Mouse (Mus musculus): ENCODE data around the gene Gapdh. TPM values are rescaled to one million over a fixed set of nuclear protein-coding genes. Genes with fewer than 3 reads are reported as not detected.

Gene Gapdh
- polyA plus RNA-seq, 1 experiment from 2014 or later: 2,787 TPM

DNA sequence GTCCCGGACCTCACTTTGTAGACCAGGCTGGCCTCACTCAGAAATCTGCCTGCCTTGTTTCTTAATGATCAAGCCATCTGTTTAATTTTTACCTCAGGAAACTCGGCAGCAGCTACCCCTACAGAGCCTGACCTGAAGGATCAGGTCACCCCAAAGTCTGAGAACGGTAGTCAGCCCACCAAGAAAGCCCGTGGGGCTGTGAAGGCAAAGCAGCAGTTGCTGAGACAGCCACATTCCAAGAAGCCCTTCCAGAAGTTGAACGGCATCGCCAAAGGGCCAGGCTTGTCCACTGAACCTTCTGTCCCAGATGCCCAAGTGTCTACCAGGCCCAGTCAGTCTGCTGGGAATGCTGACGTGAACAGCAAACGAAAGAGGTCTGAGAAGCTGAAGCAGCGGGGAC is 22.4 kb downstream of the Gapdh start:
- Histone ChIP-seq H3K4me3 (ENCODE audit: low read depth, low read length) (no peak overlapping the region), H3K27ac (replicated peaks; ENCODE audit: low read depth, low read length) (no peak overlapping the region), H3K4me1 (ENCODE audit: control insufficient read depth, insufficient read depth, low read length) (peaks cover 22% of the 10 kb centered on the region; the same call in 1 of the 2 replicates), H3K27me3 (ENCODE audit: control insufficient read depth, insufficient read depth, low read length) (no peaks in the 10 kb centered on the region), H3K4me2 (ENCODE audit: low read depth, severe bottlenecking) (no peak overlapping the region), H3K9me3 (ENCODE audit: control insufficient read depth, low read length) (no peaks in the 10 kb centered on the region), H3K9ac (ENCODE audit: low read length) (no peak overlapping the region), H3K36me3 (ENCODE audit: control insufficient read depth, insufficient read depth, low read length) (peaks cover 31% of the 10 kb centered on the region)
- no peak for DNase-seq (ENCODE audit: low spot score)
- ATAC-seq (ENCODE audit: insufficient number of reproducible peaks, low FRiP score, low TSS enrichment, low read depth): no peak
- WGBS: 81% methylated on average over 9 of the region's 9 CpGs

DNA sequence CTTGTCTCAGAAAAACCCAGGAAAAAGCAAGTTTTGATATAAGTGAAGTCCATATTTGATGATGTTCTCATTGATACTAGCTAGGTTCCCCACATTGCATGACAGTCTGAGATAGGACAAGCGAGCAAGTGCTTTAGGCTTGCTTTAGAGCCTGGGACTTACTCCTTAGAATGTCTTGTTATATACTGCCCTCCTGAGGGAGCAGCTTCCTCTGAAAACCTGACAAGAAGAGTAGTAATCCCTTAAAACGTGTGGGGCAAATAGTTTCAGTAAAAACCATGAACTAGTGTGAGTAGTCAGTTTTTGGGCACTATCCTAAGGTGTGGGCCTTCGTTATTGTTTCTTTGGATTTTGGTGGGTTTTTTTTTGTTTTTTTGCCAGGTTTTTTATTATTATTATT is 23.1 kb downstream of the Gapdh start:
- Histone ChIP-seq H3K27me3 (ENCODE audit: control insufficient read depth, insufficient read depth, low read length) (no peaks in the 10 kb centered on the region), H3K9me3 (ENCODE audit: control insufficient read depth, low read length) (no peaks in the 10 kb centered on the region), H3K9ac (ENCODE audit: low read length) (no peak overlapping the region), H3K36me3 (ENCODE audit: control insufficient read depth, insufficient read depth, low read length) (peaks cover 34% of the 10 kb centered on the region), H3K4me3 (ENCODE audit: low read depth, low read length) (no peak overlapping the region), H3K27ac (replicated peaks; ENCODE audit: low read depth, low read length) (no peak overlapping the region), H3K4me2 (ENCODE audit: low read depth, severe bottlenecking) (no peak overlapping the region), H3K4me1 (ENCODE audit: control insufficient read depth, insufficient read depth, low read length) (peaks cover 16% of the 10 kb centered on the region; the same call in 1 of the 2 replicates)
- WGBS: 78% methylated on average over 3 of the region's 3 CpGs
- DNase-seq (ENCODE audit: low spot score) (no peak), ATAC-seq (ENCODE audit: insufficient number of reproducible peaks, low FRiP score, low TSS enrichment, low read depth) (no peak)

DNA sequence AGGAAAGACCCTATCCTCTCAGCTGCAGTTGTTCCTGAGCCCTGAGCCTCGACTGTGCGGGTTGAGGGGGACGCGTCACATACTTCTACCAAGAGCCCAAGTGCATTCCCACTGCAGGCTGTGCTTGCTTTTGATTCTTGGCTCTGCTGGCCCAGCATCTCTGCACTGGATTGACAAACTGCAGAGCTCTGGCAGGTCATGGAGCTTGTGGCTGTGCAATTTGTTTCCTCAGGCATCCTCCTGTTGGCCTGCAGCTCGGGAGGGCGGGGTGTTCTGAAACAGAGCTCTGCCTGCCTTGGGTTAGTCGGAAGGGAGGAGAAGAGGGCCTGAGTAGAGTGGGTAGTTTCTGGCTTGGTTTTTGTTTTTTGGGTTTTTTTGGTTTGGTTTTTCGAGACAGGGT is 23.8 kb downstream of the Gapdh start:
- Histone ChIP-seq H3K9me3 (ENCODE audit: control insufficient read depth, low read length) (no peaks in the 10 kb centered on the region), H3K4me1 (ENCODE audit: control insufficient read depth, insufficient read depth, low read length) (peaks cover 16% of the 10 kb centered on the region; the same call in 1 of the 2 replicates), H3K4me2 (ENCODE audit: low read depth, severe bottlenecking) (no peak overlapping the region), H3K9ac (ENCODE audit: low read length) (no peak overlapping the region), H3K27me3 (ENCODE audit: control insufficient read depth, insufficient read depth, low read length) (no peaks in the 10 kb centered on the region), H3K27ac (replicated peaks; ENCODE audit: low read depth, low read length) (no peak overlapping the region), H3K4me3 (ENCODE audit: low read depth, low read length) (no peak overlapping the region), H3K36me3 (ENCODE audit: control insufficient read depth, insufficient read depth, low read length) (peaks cover 37% of the 10 kb centered on the region)
- DNase-seq (ENCODE audit: low spot score) (no peak), ATAC-seq (ENCODE audit: insufficient number of reproducible peaks, low FRiP score, low TSS enrichment, low read depth) (no peak)
- 94% methylated on average over 8 of the region's 8 CpGs for WGBS

DNA sequence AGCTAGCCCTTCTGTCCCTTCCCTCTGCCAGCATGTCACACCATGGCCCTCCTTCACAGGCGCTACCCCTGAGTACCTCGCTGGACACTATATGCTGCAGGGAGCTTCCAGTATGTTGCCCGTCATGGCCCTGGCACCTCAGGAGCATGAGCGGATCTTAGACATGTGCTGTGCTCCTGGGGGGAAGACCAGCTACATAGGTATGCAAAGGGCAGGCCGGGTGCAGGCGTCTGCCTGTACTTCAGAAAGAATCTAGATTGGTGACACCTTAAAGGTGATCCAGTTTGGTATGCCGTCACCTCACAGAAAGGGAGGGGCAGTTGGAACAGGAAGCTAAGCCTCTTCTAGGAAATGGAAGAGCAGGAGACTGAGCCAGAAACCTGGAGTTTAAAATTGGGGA is 26.5 kb downstream of the Gapdh start:
- H3K4me3 ChIP-seq (ENCODE audit: low read depth, low read length): no peak overlapping the region
- no peaks in the 10 kb centered on the region for H3K9me3 ChIP-seq (ENCODE audit: control insufficient read depth, low read length)
- H3K9ac ChIP-seq (ENCODE audit: low read length): no peak overlapping the region
- H3K27ac ChIP-seq (replicated peaks; ENCODE audit: low read depth, low read length): no peak overlapping the region
- no peaks in the 10 kb centered on the region for H3K27me3 ChIP-seq (ENCODE audit: control insufficient read depth, insufficient read depth, low read length)
- 94% methylated on average over 7 of the region's 7 CpGs for WGBS
- H3K4me2 ChIP-seq (ENCODE audit: low read depth, severe bottlenecking): no peak overlapping the region
- DNase-seq (ENCODE audit: low spot score) (no peak), ATAC-seq (ENCODE audit: insufficient number of reproducible peaks, low FRiP score, low TSS enrichment, low read depth) (no peak)
- H3K36me3 ChIP-seq (ENCODE audit: control insufficient read depth, insufficient read depth, low read length): peaks cover 58% of the 10 kb centered on the region
- 0 out of 2 replicates have a peak, but pooled peaks cover 5% of the 10 kb centered on the region for H3K4me1 ChIP-seq (ENCODE audit: control insufficient read depth, insufficient read depth, low read length)

DNA sequence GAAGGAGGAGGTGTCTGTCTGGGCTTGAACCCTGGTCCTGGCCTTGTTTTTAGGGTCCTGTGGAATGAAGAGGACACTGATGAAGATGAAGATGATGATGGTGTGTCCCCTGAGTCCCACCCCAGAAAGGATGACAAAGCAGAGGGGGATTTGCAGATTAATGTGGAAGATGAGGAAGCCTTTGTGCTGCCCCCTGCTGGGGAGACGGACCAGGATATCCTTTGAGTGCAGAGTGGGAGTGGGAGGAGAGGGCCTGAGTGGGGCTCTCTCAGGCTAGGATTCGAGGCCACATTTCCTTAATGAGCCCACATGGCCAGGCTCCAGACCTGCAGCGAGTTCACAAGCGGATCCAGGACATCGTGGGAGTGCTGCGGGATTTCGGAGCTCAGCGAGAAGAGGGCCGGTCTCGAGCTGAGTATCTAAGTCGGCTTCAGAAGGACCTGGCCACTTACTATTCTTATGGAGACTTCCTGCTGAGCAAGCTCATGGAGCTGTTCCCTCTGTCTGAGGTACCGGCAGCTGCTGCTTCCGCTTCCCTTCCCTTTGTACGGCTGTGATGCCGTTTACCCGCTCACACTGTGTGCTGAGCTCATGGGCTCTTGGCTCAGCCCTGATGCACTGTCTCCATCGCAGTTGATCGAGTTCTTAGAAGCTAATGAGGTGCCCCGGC is 29.1 kb downstream of the Gapdh start:
- ATAC-seq (ENCODE audit: insufficient number of reproducible peaks, low FRiP score, low TSS enrichment, low read depth) (no peak), DNase-seq (ENCODE audit: low spot score) (peak; percentile 61)
- Histone ChIP-seq H3K4me3 (ENCODE audit: low read depth, low read length) (no peak overlapping the region), H3K4me2 (ENCODE audit: low read depth, severe bottlenecking) (no peak overlapping the region), H3K4me1 (ENCODE audit: control insufficient read depth, insufficient read depth, low read length) (no peaks in the 10 kb centered on the region), H3K27me3 (ENCODE audit: control insufficient read depth, insufficient read depth, low read length) (no peaks in the 10 kb centered on the region), H3K9me3 (ENCODE audit: control insufficient read depth, low read length) (no peaks in the 10 kb centered on the region), H3K36me3 (ENCODE audit: control insufficient read depth, insufficient read depth, low read length) (peaks cover 56% of the 10 kb centered on the region), H3K27ac (replicated peaks; ENCODE audit: low read depth, low read length) (no peak overlapping the region), H3K9ac (ENCODE audit: low read length) (no peak overlapping the region)
- 94% methylated on average over 19 of the region's 19 CpGs for WGBS

DNA sequence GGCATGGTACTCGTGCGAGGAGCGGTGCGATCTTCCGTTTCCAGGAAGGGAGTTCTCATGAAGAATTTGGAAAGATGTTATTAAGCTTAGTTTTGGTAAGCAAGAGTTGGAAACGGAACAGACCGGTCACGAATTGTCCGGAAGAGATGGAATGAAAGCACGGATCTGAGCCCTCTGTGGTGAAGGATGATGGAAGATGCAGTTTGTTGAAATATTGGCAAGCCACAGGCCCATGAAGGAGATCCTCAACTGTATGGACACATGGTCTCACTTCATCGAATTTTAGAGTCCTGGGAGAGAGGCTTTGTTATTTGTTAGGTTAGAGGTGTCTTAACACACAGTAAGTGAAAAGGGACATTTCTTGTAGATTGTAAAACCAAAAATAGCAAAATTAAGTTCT is 33.8 kb downstream of the Gapdh start:
- H3K9ac ChIP-seq (ENCODE audit: low read length): peak overlapping the region; percentile 79
- 8% methylated on average over 11 of the region's 11 CpGs for WGBS
- H3K4me2 ChIP-seq (ENCODE audit: low read depth, severe bottlenecking): peak overlapping the region; percentile 67
- H3K4me3 ChIP-seq (ENCODE audit: low read depth, low read length): peak overlapping the region; percentile 64
- peaks cover 43% of the 10 kb centered on the region for H3K36me3 ChIP-seq (ENCODE audit: control insufficient read depth, insufficient read depth, low read length)
- DNase-seq (ENCODE audit: low spot score): no peak
- 0 out of 2 replicates have a peak, but pooled peaks cover 3% of the 10 kb centered on the region for H3K4me1 ChIP-seq (ENCODE audit: control insufficient read depth, insufficient read depth, low read length)
- H3K27ac ChIP-seq (replicated peaks; ENCODE audit: low read depth, low read length): no peak overlapping the region
- H3K27me3 ChIP-seq (ENCODE audit: control insufficient read depth, insufficient read depth, low read length): no peaks in the 10 kb centered on the region
- ATAC-seq (ENCODE audit: insufficient number of reproducible peaks, low FRiP score, low TSS enrichment, low read depth): no peak
- H3K9me3 ChIP-seq (ENCODE audit: control insufficient read depth, low read length): no peaks in the 10 kb centered on the region

DNA sequence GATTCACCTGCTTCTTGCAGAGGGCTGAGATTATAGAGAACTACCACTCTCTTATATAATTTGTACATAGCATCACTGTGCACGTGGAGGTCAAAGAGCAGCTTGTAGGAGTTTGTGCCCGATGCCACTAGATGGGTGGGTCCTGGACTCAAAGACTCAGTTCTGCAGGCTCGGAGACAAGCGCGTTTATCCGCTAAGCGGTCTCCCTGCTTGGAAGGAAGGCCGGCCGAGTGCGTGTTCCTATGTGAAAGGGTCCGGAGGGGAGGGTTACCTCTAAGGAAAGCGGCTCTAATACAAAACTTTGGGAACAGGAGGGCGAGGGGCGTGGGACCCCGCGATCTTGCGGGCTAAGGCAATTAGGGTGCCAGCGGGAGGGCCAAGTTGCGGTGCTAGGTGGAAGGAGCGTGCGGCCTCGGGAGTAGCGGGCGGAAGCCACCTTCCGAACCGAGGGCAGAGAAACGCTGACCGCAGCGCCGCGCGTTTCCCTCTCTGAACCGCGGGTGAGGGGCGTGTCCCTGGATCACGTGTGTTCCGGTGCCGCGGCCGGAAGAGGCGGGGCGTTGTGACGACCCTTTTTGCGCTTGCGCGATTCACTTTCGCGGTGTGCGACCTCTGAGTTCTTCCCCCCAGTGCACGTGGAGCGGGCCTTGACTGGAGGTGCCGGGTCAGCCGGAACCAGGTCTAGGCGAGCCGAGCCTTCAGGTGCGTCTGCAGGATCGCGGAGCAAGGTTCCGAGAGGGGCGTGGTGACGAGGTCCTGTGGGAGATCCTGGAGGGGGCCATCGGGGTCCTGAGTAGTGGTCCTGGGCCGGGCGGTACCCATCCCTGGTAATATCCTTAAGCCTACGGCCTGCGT is 34.7 kb downstream of the Gapdh start, which contains the start of gene Nop2:
Gene Nop2 (plus strand): TSS at position 608 of the 855 bp plus-strand sequence.
- Histone ChIP-seq H3K9me3 (ENCODE audit: control insufficient read depth, low read length) (no peaks in the 10 kb centered on the region), H3K9ac (ENCODE audit: low read length) (peak within 1 kb of the TSS; percentile 79), H3K4me2 (ENCODE audit: low read depth, severe bottlenecking) (peak within 1 kb of the TSS; percentile 67), H3K36me3 (ENCODE audit: control insufficient read depth, insufficient read depth, low read length) (peaks cover 35% of the 10 kb centered on the region), H3K27me3 (ENCODE audit: control insufficient read depth, insufficient read depth, low read length) (no peaks in the 10 kb centered on the region), H3K4me1 (ENCODE audit: control insufficient read depth, insufficient read depth, low read length) (0 out of 2 replicates have a peak, but pooled peaks cover 3% of the 10 kb centered on the region), H3K4me3 (ENCODE audit: low read depth, low read length) (peak within 1 kb of the TSS; percentile 64), H3K27ac (replicated peaks; ENCODE audit: low read depth, low read length) (peak within 1 kb of the TSS; percentile 81)
- peak; percentile 92 for ATAC-seq (ENCODE audit: insufficient number of reproducible peaks, low FRiP score, low TSS enrichment, low read depth)
- peak; percentile 97 for DNase-seq (ENCODE audit: low spot score)
- WGBS: under 1% methylated on average over 65 of the region's 66 CpGs

DNA sequence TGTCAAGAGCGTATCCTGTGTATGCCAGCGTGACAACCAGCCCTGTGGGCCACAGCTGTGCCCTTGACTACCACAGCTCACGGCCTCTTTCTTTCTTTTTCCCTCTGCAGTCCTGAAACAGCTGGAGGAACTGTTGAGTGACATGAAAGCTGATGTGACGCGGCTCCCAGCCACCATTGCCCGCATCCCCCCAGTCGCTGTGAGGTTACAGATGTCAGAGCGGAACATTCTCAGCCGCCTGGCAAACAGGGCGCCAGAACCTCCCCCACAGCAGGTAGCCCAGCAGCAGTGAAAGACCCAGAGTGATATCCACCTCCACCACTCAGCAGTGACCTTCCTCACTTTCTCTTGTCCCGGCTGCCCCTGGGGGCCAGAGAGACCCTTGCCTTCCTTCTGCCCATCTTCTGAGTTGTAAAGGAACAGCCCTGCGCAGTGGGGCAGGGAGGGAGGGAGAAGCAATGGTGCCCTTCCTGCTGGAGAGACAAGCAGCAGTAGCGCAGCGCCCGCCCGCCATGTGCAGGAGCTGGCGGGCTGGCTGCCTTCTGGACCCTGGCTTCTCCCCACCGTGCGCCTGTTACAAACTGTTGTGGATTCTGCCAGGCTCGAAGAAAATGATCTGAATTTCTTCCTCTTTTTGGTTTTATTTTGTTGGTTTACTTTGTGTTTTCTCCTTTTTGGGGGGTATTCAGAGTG is 36.4 kb downstream of the Gapdh start:
- 0 out of 2 replicates have a peak overlapping the region, but pooled peaks have one; percentile 12 for H3K27ac ChIP-seq (replicated peaks; ENCODE audit: low read depth, low read length)
- no peak overlapping the region for H3K4me2 ChIP-seq (ENCODE audit: low read depth, severe bottlenecking)
- H3K27me3 ChIP-seq (ENCODE audit: control insufficient read depth, insufficient read depth, low read length): no peaks in the 10 kb centered on the region
- no peak overlapping the region for H3K9ac ChIP-seq (ENCODE audit: low read length)
- 0 out of 2 replicates have a peak, but pooled peaks cover 3% of the 10 kb centered on the region for H3K4me1 ChIP-seq (ENCODE audit: control insufficient read depth, insufficient read depth, low read length)
- DNase-seq (ENCODE audit: low spot score) (no peak), ATAC-seq (ENCODE audit: insufficient number of reproducible peaks, low FRiP score, low TSS enrichment, low read depth) (no peak)
- WGBS: 89% methylated on average over 20 of the region's 20 CpGs
- peaks cover 24% of the 10 kb centered on the region for H3K36me3 ChIP-seq (ENCODE audit: control insufficient read depth, insufficient read depth, low read length)
- H3K9me3 ChIP-seq (ENCODE audit: control insufficient read depth, low read length): no peaks in the 10 kb centered on the region
- H3K4me3 ChIP-seq (ENCODE audit: low read depth, low read length): no peak overlapping the region
